Mouse (Mus musculus): ENCODE measurements around the gene Vipr1. TPM values are rescaled to one million over a fixed set of nuclear protein-coding genes. Genes with fewer than 3 reads are reported as not detected.

Vipr1 gene
- total and polyA plus RNA-seq, 3 experiments: 0.08 to 0.11 TPM; not detected in 1

DNA sequence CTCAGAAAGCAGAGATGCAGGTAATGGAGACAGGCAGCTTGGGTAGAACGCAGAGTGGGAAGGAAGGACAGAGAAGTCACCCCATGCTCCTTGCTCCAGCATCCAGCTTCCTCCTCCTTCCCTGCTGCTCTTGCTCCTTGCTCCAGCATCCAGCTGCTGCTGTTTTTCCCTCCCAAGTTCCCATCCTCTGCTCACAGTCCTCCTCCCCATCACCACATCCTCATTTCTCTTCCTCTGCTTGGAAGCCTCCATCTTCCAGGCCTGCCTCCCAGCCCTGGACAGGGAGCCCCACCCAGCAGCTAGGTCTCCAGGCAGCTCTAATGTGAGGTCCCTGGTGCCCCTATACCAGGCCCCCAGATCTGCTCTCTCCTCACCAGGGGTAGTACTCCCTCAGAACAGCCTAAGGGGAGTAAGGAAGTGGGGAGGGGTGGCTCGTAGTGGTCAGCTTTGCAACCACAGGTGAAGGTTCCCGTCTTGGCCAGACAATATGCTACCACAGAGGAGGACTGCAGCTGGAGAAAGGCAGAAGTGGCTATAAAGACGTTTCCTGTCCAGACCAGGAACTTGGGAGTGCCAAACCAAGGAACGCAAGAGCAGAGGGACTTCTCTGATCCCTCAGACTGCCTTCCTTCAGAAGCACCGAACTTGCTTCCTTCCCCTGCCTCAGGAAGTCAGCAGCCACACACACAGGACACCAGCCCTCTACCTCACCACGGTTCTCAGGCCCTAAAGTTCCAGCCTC is 6.5 kb upstream of the Vipr1 start:
- Histone ChIP-seq H3K9me3 (replicated peaks; ENCODE audit: low read length) (no peaks in the 10 kb centered on the region), H3K4me2 (ENCODE audit: insufficient read depth, low read depth, poor library complexity, severe bottlenecking) (no peak overlapping the region), H3K27ac (ENCODE audit: insufficient read depth, low read depth) (no peak overlapping the region), H3K4me3 (replicated peaks in 1 of 3; ENCODE audit: low read depth in 2 of 3, low read length in 2 of 3, poor library complexity in 1 of 3) (no peak overlapping the region), H3K79me2 (replicated peaks; ENCODE audit: control insufficient read depth, extremely low read depth, insufficient read depth, poor library complexity, severe bottlenecking) (no peaks in the 10 kb centered on the region), H3K4me1 (ENCODE audit: control insufficient read depth in 1 of 2, insufficient read depth in 2 of 2) (peaks cover 0 to 28% of the 10 kb centered on the region in 2 experiments; a peak in 2 of 4 replicates), H3K36me3 (replicated peaks in 1 of 2; ENCODE audit: control insufficient read depth in 1 of 2, insufficient read depth in 1 of 2, low read length in 1 of 2) (no peaks in the 10 kb centered on the region), H3K27me3 (replicated peaks) (peaks cover 28% of the 10 kb centered on the region), H3K9ac (ENCODE audit: insufficient read depth, low read depth) (no peak overlapping the region)
- in situ Hi-C loops (cut with MboI; ENCODE audit: low pct_ligation_motif_present, low pct_unique_long_range_greater_than_20kb, low sequenced_read_pairs) (no loop called here), dilution Hi-C loops (cut with MboI; ENCODE audit: extremely low pct_ligation_motif_present, extremely low pct_unique_long_range_greater_than_20kb, low sequenced_read_pairs) (no loop called here)
- DNase-seq (ENCODE audit: extremely low read depth): no peak
- TF ChIP-seq JUN (IDR thresholded peaks at IDR 0.05; ENCODE audit: insufficient read depth, low read depth, low read length) (no peak), BHLHE40 (IDR thresholded peaks at IDR 0.05; ENCODE audit: low read depth, low read length) (no peak), NELFE (IDR thresholded peaks at IDR 0.05; ENCODE audit: low read depth, low read length) (no peak), CHD1 (IDR thresholded peaks at IDR 0.05; ENCODE audit: low read depth, low read length) (no peak), ZKSCAN1 (IDR thresholded peaks at IDR 0.05; ENCODE audit: borderline replicate concordance, low read depth, low read length) (no peak), ZNF384 (IDR thresholded peaks at IDR 0.05; ENCODE audit: low read depth, low read length) (no peak), EP300 (IDR thresholded peaks at IDR 0.05; ENCODE audit: low read length) (no peak), GABPA (IDR thresholded peaks at IDR 0.05; ENCODE audit: insufficient replicate concordance, low read depth, low read length) (no peak), CHD2 (IDR thresholded peaks at IDR 0.05; ENCODE audit: low read length) (no peak), MAX (IDR thresholded peaks at IDR 0.05; ENCODE audit: low read length) (no peak), MXI1 (IDR thresholded peaks at IDR 0.05; ENCODE audit: low read depth, low read length) (no peak), IRF4 (IDR thresholded peaks at IDR 0.05; ENCODE audit: low read depth, low read length) (no peak), PAX5 (IDR thresholded peaks at IDR 0.05; ENCODE audit: low read length) (no peak), MYC (IDR thresholded peaks at IDR 0.05; ENCODE audit: low read depth, low read length) (no peak), HCFC1 (IDR thresholded peaks at IDR 0.05; ENCODE audit: low read depth, low read length) (no peak), JUND (conservative IDR thresholded peaks at IDR 0.05; ENCODE audit: low read depth, low read length) (no peak), MEF2A (IDR thresholded peaks at IDR 0.05; ENCODE audit: borderline replicate concordance, low read depth, low read length) (no peak), RAD21 (IDR thresholded peaks at IDR 0.05; ENCODE audit: low read depth, low read length) (no peak), SIN3A (IDR thresholded peaks at IDR 0.05; ENCODE audit: low read length) (no peak), MAZ (IDR thresholded peaks at IDR 0.05; ENCODE audit: low read depth, low read length) (no peak)

DNA sequence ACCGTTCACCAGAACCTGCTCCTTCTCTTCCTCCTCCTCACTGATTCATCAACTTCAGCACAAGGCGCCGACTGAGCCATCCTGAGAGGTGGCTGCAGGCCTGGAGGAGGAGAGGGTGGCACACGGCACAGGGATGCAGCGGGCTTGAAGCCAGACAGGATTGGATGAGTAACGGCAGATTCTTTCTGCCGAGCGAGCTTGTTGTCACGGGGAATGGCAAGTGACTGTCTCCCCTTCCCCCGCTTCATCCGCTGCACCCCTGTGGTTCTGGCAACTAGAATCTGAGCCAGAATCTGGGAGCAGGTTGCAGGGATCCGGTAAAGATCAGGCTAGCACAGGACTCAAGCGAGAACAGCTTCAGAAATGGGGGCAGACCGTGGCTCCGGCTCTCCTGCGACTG is 2.7 kb upstream of the Vipr1 start:
- Histone ChIP-seq H3K36me3 (replicated peaks in 1 of 2; ENCODE audit: control insufficient read depth in 1 of 2, insufficient read depth in 1 of 2, low read length in 1 of 2) (no peaks in the 10 kb centered on the region), H3K79me2 (replicated peaks; ENCODE audit: control insufficient read depth, extremely low read depth, insufficient read depth, poor library complexity, severe bottlenecking) (no peaks in the 10 kb centered on the region), H3K4me1 (ENCODE audit: control insufficient read depth in 1 of 2, insufficient read depth in 2 of 2) (no peaks in the 10 kb centered on the region), H3K4me2 (ENCODE audit: insufficient read depth, low read depth, poor library complexity, severe bottlenecking) (no peak overlapping the region), H3K27ac (ENCODE audit: insufficient read depth, low read depth) (no peak overlapping the region), H3K9me3 (replicated peaks; ENCODE audit: low read length) (peaks cover 17% of the 10 kb centered on the region), H3K4me3 (replicated peaks in 1 of 3; ENCODE audit: low read depth in 2 of 3, low read length in 2 of 3, poor library complexity in 1 of 3) (no peak overlapping the region), H3K9ac (ENCODE audit: insufficient read depth, low read depth) (no peak overlapping the region), H3K27me3 (replicated peaks) (peaks cover 32% of the 10 kb centered on the region)
- dilution Hi-C loops (cut with MboI; ENCODE audit: extremely low pct_ligation_motif_present, extremely low pct_unique_long_range_greater_than_20kb, low sequenced_read_pairs): no loop called here
- in situ Hi-C loops (cut with MboI; ENCODE audit: low pct_ligation_motif_present, low pct_unique_long_range_greater_than_20kb, low sequenced_read_pairs): no loop called here
- TF ChIP-seq USF2 (conservative IDR thresholded peaks at IDR 0.05; ENCODE audit: low read depth, low read length): no peak
- no peak for TF ChIP-seq GABPA (IDR thresholded peaks at IDR 0.05; ENCODE audit: insufficient replicate concordance, low read depth, low read length)
- TF ChIP-seq TCF12 (IDR thresholded peaks at IDR 0.05; ENCODE audit: low read depth, low read length): no peak
- TF ChIP-seq PAX5 (IDR thresholded peaks at IDR 0.05; ENCODE audit: low read length): no peak
- TF ChIP-seq ZKSCAN1 (IDR thresholded peaks at IDR 0.05; ENCODE audit: borderline replicate concordance, low read depth, low read length): no peak
- no peak for TF ChIP-seq POLR2A (IDR thresholded peaks at IDR 0.05; ENCODE audit: low read depth, low read length)
- DNase-seq (ENCODE audit: extremely low read depth): no peak
